Mouse (Mus musculus) lung, postnatal 0 days (tissue): ENCODE data around the gene Fktn.
"Not testable (repeated sequence)": the region's sequence is repeated elsewhere in the genome, so short reads cannot be mapped to it uniquely, and the experiment has no call there.

Experiments
- CTCF ChIP-seq: IDR thresholded peaks from 2 replicates; pipeline ENCODE4 v1.5.1; 2016; ENCODE audit warnings: antibody characterized with exemption, mild to moderate bottlenecking
- EP300 ChIP-seq: IDR thresholded peaks from 2 replicates; pipeline ENCODE4 v1.6.1; 2016; ENCODE audit warnings: antibody characterized with exemption, mild to moderate bottlenecking, control low read depth

DNA sequence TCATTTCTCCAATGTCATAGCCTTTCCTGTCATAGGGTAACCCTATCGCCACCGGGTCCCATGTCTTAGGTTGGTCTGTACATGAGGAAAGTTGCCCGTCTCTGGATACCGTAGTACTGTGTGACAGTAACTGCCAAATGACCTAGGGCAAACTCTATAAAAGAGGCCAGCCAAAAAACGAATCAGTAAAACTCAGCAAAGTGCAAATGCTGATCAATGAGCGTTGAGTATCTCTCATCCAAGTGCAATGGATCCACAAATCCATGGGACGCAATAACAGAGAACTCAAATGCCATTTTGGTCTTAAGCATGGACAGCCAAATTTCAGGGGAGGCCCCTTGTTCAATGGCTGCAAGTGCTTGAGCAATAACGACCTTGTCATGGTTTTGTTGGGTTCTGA, 89.9 kb downstream of the Fktn start:
- TF ChIP-seq CTCF, EP300: not testable (repeated sequence)
